In genomic region chr11:116109441-116110081, GRCm38 (mm10) we compare ENCODE assay signal across 8 mouse cellular contexts. TPM values are rescaled to one million over a fixed set of nuclear protein-coding genes. Genes with fewer than 3 reads are reported as not detected.
A peak's percentile ranks its signal among the peaks of the same experiment; 100 is the strongest.
DNase-seq lines count a peak whose midpoint lies in the region; ATAC-seq lines count a peak whose summit lies in the region.

No protein-coding gene starts in this region.

- peak; percentile 54 to 63 for DNase-seq in heart, adult 18-20 months
- no peak for DNase-seq in heart, adult 8-10 months (ENCODE audit: low spot score)
- DNase-seq in liver, embryonic 11.5 days (ENCODE audit: low spot score) = no peak
- no peak for DNase-seq in right cerebral cortex, postnatal 36 days (ENCODE audit: low spot score in 2 of 2)
- no peak for DNase-seq in layer of hippocampus, adult 11-12 months (ENCODE audit: low spot score)

- H3K4me2 ChIP-seq in embryonic facial prominence, embryonic 13.5 days = peak overlapping the region; percentile 82
- peak overlapping the region; percentile 59 for H3K4me2 ChIP-seq in hindbrain, embryonic 15.5 days
- peak overlapping the region; percentile 81 for H3K4me2 ChIP-seq in liver, embryonic 11.5 days
- H3K4me2 ChIP-seq in neural tube, embryonic 14.5 days (ENCODE audit: low read depth, low read length) = peak overlapping the region; percentile 45

- H3K9ac ChIP-seq in embryonic facial prominence, embryonic 13.5 days = peak overlapping the region; percentile 65
- H3K9ac ChIP-seq in hindbrain, embryonic 15.5 days = peak overlapping the region; percentile 35
- H3K9ac ChIP-seq in liver, embryonic 11.5 days (ENCODE audit: low read depth, low read length) = peak overlapping the region; percentile 59
- peak overlapping the region; percentile 34; the same call in 1 of the 2 replicates for H3K9ac ChIP-seq in neural tube, embryonic 14.5 days (replicated peaks; ENCODE audit: low read depth, low read length)

- H3K36me3 ChIP-seq in embryonic facial prominence, embryonic 13.5 days = no peaks in the 10 kb centered on the region
- no peaks in the 10 kb centered on the region for H3K36me3 ChIP-seq in hindbrain, embryonic 15.5 days
- H3K36me3 ChIP-seq in liver, embryonic 11.5 days (ENCODE audit: control insufficient read depth, insufficient read depth, low read length) = no peaks in the 10 kb centered on the region
- H3K36me3 ChIP-seq in neural tube, embryonic 14.5 days (ENCODE audit: control insufficient read depth, insufficient read depth, low read length) = no peaks in the 10 kb centered on the region

- peak overlapping the region; percentile 50 for H3K4me3 ChIP-seq in embryonic facial prominence, embryonic 13.5 days
- peak overlapping the region; percentile 40 for H3K4me3 ChIP-seq in hindbrain, embryonic 15.5 days
- H3K4me3 ChIP-seq in liver, embryonic 11.5 days (ENCODE audit: low read depth, low read length) = peak overlapping the region; percentile 59
- H3K4me3 ChIP-seq in neural tube, embryonic 14.5 days (ENCODE audit: low read depth, low read length) = peak overlapping the region; percentile 25

- H3K9me3 ChIP-seq in embryonic facial prominence, embryonic 13.5 days = no peaks in the 10 kb centered on the region
- H3K9me3 ChIP-seq in hindbrain, embryonic 15.5 days = no peaks in the 10 kb centered on the region
- H3K9me3 ChIP-seq in liver, embryonic 11.5 days (ENCODE audit: control insufficient read depth, low read length) = no peaks in the 10 kb centered on the region
- no peaks in the 10 kb centered on the region for H3K9me3 ChIP-seq in neural tube, embryonic 14.5 days (ENCODE audit: control insufficient read depth, low read length)

- peaks cover 50% of the 10 kb centered on the region for H3K4me1 ChIP-seq in embryonic facial prominence, embryonic 13.5 days
- peaks cover 31% of the 10 kb centered on the region for H3K4me1 ChIP-seq in hindbrain, embryonic 15.5 days (replicated peaks)
- peaks cover 33% of the 10 kb centered on the region for H3K4me1 ChIP-seq in liver, embryonic 11.5 days (replicated peaks; ENCODE audit: control insufficient read depth, insufficient read depth, low read length)
- peaks cover 5% of the 10 kb centered on the region for H3K4me1 ChIP-seq in neural tube, embryonic 14.5 days (ENCODE audit: control insufficient read depth, insufficient read depth, low read length)

- no peak for ATAC-seq in embryonic facial prominence, embryonic 13.5 days (ENCODE audit: insufficient number of reproducible peaks, insufficient read depth, low FRiP score, low TSS enrichment, low read depth)
- ATAC-seq in hindbrain, embryonic 15.5 days (ENCODE audit: low FRiP score, low read depth) = no peak
- ATAC-seq in liver, embryonic 11.5 days (replicated peaks; ENCODE audit: low FRiP score) = peak; percentile 11; the same call in 1 of the 2 replicates
- no peak; the same call in 1 of the 2 replicates for ATAC-seq in neural tube, embryonic 14.5 days (ENCODE audit: low read depth)

- peaks cover 69% of the 10 kb centered on the region for H3K27me3 ChIP-seq in embryonic facial prominence, embryonic 13.5 days
- peaks cover 63% of the 10 kb centered on the region for H3K27me3 ChIP-seq in hindbrain, embryonic 15.5 days
- H3K27me3 ChIP-seq in liver, embryonic 11.5 days (replicated peaks; ENCODE audit: control insufficient read depth, insufficient read depth, low read length) = peaks cover 50% of the 10 kb centered on the region
- peaks cover 43% of the 10 kb centered on the region for H3K27me3 ChIP-seq in neural tube, embryonic 14.5 days (ENCODE audit: control insufficient read depth, insufficient read depth, low read length)

- no peak overlapping the region for H3K27ac ChIP-seq in embryonic facial prominence, embryonic 13.5 days
- H3K27ac ChIP-seq in hindbrain, embryonic 15.5 days (replicated peaks) = no peak overlapping the region
- H3K27ac ChIP-seq in liver, embryonic 11.5 days (ENCODE audit: low read depth, low read length) = no peak overlapping the region
- no peak overlapping the region for H3K27ac ChIP-seq in neural tube, embryonic 14.5 days (ENCODE audit: low read depth, low read length)

- WGBS in embryonic facial prominence, embryonic 13.5 days = under 1% methylated on average over 70 of the region's 70 CpGs
- WGBS in hindbrain, embryonic 15.5 days = 3% methylated on average over 43 of the region's 70 CpGs
- 3% methylated on average over 69 of the region's 70 CpGs for WGBS in liver, embryonic 11.5 days
- WGBS in neural tube, embryonic 14.5 days = 3% methylated on average over 62 of the region's 70 CpGs

RNA-seq across cellular contexts. Expression of gene Trim47, which starts 17.4 kb away (rescaled TPM):
- total RNA-seq in heart, adult 18-20 months (2021) = 10 to 100 TPM; 24.7 to 27.6 TPM
- 10 to 100 TPM; 17.9 to 25.7 (median 22.1) TPM for total RNA-seq in heart, adult 8-10 months (2022)
- polyA plus RNA-seq in embryonic facial prominence, embryonic 13.5 days (2015; fragmentation: Nextera tagmentation; extraction: Ambion mirVana) = 8.6 and 9.4 TPM in 2 replicates
- 10.9 and 11.6 TPM in 2 replicates for polyA plus RNA-seq in hindbrain, embryonic 15.5 days (2015; fragmentation: Nextera tagmentation; extraction: Ambion mirVana)
- polyA plus RNA-seq in liver, embryonic 11.5 days (2014; fragmentation: Nextera tagmentation; extraction: Ambion mirVana) = 6.3 and 6.6 TPM in 2 replicates
- 3.5 and 4.0 TPM in 2 replicates for polyA plus RNA-seq in neural tube, embryonic 14.5 days (2014; fragmentation: Nextera tagmentation; extraction: Ambion mirVana)

RNA-seq across cellular contexts. Expression of gene Trim65, which starts 21.4 kb away (rescaled TPM):
- 10 to 100 TPM in 1 of 2 experiments, 1 to 10 TPM in 1; 9.6 to 10.5 TPM for total RNA-seq in heart, adult 18-20 months (2021)
- total RNA-seq in heart, adult 8-10 months (2022) = 1 to 10 TPM; 6.6 to 8.2 (median 7.6) TPM
- polyA plus RNA-seq in embryonic facial prominence, embryonic 13.5 days (2015; fragmentation: Nextera tagmentation; extraction: Ambion mirVana) = 2.8 and 3.2 TPM in 2 replicates
- polyA plus RNA-seq in hindbrain, embryonic 15.5 days (2015; fragmentation: Nextera tagmentation; extraction: Ambion mirVana) = 3.0 and 4.0 TPM in 2 replicates
- 3.1 and 3.5 TPM in 2 replicates for polyA plus RNA-seq in liver, embryonic 11.5 days (2014; fragmentation: Nextera tagmentation; extraction: Ambion mirVana)
- polyA plus RNA-seq in neural tube, embryonic 14.5 days (2014; fragmentation: Nextera tagmentation; extraction: Ambion mirVana) = 3.1 TPM in 2 replicates

RNA-seq across cellular contexts. Expression of gene Wbp2, which starts 22.8 kb away (rescaled TPM):
- total RNA-seq in heart, adult 18-20 months (2021) = 100 to 1,000 TPM in 1 of 2 experiments, 10 to 100 TPM in 1; 93.3 to 109 TPM
- total RNA-seq in heart, adult 8-10 months (2022) = 100 to 1,000 TPM; 108 to 126 (median 116) TPM
- 48.8 and 52.0 TPM in 2 replicates for polyA plus RNA-seq in embryonic facial prominence, embryonic 13.5 days (2015; fragmentation: Nextera tagmentation; extraction: Ambion mirVana)
- polyA plus RNA-seq in hindbrain, embryonic 15.5 days (2015; fragmentation: Nextera tagmentation; extraction: Ambion mirVana) = 149 and 196 TPM in 2 replicates
- 98.8 and 105 TPM in 2 replicates for polyA plus RNA-seq in liver, embryonic 11.5 days (2014; fragmentation: Nextera tagmentation; extraction: Ambion mirVana)
- polyA plus RNA-seq in neural tube, embryonic 14.5 days (2014; fragmentation: Nextera tagmentation; extraction: Ambion mirVana) = 161 and 177 TPM in 2 replicates

RNA-seq across cellular contexts. Expression of gene Mrpl38, which starts 29.1 kb away (rescaled TPM):
- 10 to 100 TPM; 56.8 to 66.1 TPM for total RNA-seq in heart, adult 18-20 months (2021)
- 10 to 100 TPM; 60.0 to 66.2 (median 63.9) TPM for total RNA-seq in heart, adult 8-10 months (2022)
- polyA plus RNA-seq in embryonic facial prominence, embryonic 13.5 days (2015; fragmentation: Nextera tagmentation; extraction: Ambion mirVana) = 75.2 and 80.0 TPM in 2 replicates
- polyA plus RNA-seq in hindbrain, embryonic 15.5 days (2015; fragmentation: Nextera tagmentation; extraction: Ambion mirVana) = 86.2 and 89.0 TPM in 2 replicates
- 121 and 126 TPM in 2 replicates for polyA plus RNA-seq in liver, embryonic 11.5 days (2014; fragmentation: Nextera tagmentation; extraction: Ambion mirVana)
- 81.5 and 91.0 TPM in 2 replicates for polyA plus RNA-seq in neural tube, embryonic 14.5 days (2014; fragmentation: Nextera tagmentation; extraction: Ambion mirVana)

RNA-seq across cellular contexts. Expression of gene Unc13d, which starts 31.8 kb away (rescaled TPM):
- 1 to 10 TPM in 1 of 2 experiments, under 1 TPM in 1; 0.42 to 2.0 TPM for total RNA-seq in heart, adult 18-20 months (2021)
- 1 to 10 TPM in 2 of 4 experiments, under 1 TPM in 2; 0.41 to 1.4 (median 0.83) TPM for total RNA-seq in heart, adult 8-10 months (2022)
- polyA plus RNA-seq in embryonic facial prominence, embryonic 13.5 days (2015; fragmentation: Nextera tagmentation; extraction: Ambion mirVana) = 2.7 and 2.9 TPM in 2 replicates
- polyA plus RNA-seq in hindbrain, embryonic 15.5 days (2015; fragmentation: Nextera tagmentation; extraction: Ambion mirVana) = 1.0 and 1.6 TPM in 2 replicates
- polyA plus RNA-seq in liver, embryonic 11.5 days (2014; fragmentation: Nextera tagmentation; extraction: Ambion mirVana) = 44.8 and 45.3 TPM in 2 replicates
- 0.88 and 0.98 TPM in 2 replicates for polyA plus RNA-seq in neural tube, embryonic 14.5 days (2014; fragmentation: Nextera tagmentation; extraction: Ambion mirVana)

Comparison
In these comparisons a context has a peak if more than half of its experiments do, and no peak if none do; other contexts are left out.
1. DNase-seq: peak in heart, adult 18-20 months (2 of 2); none in heart, adult 8-10 months (single experiment), liver, embryonic 11.5 days (single experiment), right cerebral cortex, postnatal 36 days (0 of 2) and layer of hippocampus, adult 11-12 months (single experiment).
2. Peak in every context shown above with its lines, with median percentiles within 50 percentile points of each other: H3K4me2 ChIP-seq, H3K4me3 ChIP-seq and H3K9ac ChIP-seq.